Mouse (Mus musculus) kidney, adult 8-10 months (tissue): ENCODE results near the gene Trit1.

ENCODE experiments used
- DNase-seq, 2 experiments: peaks; one replicate each; pipeline ENCODE4 v3.0.0; 2022

Trit1 gene

DNA sequence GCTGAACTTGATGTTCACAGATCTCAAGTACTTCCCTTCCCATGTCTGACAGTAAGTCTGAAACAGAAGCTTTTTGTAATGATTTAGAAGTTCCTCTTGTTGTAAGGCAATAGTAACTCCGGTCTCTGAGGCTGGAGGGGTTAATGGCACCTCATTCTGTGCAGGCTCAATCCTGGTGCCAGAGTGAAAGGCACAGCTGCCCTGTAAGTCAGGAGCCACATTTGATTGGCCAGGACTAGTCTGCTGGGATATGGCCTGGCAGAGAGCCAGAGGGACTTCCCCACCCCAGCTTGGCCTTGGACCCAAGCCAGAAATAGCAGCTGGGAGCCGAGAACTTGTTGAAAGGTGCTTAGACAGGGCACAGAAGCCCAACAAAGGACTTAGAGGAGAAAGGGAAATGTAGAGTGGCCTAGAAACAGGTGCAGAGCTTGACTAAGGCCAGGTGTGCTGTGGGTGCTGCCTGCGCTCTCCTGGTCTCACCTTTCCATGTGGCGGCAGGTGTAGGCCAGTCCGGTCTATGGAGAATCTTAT is 34.3 kb downstream of the Trit1 start:
- peak; percentile 89 to 90 for DNase-seq

DNA sequence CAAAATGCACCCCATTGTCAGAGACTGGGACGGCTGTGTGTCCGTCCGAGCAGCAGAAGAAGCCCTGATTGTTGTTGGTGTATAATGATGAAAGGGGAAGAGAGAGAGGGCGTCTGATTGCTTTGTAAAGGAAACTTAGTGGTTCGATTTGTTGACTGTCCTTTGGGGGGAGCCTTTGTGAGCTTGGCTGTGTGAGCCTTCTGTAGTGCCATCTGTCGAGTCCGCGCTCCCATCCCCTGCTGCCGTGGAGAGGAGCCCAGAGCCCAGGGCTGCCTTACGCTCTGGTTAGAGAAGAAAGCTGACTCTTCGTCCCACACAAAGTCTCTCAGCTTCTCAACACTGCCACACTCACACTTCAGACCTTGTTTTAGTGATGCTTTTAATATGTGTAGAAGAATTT is 36.8 kb downstream of the Trit1 start:
- DNase-seq, result no peak

DNA sequence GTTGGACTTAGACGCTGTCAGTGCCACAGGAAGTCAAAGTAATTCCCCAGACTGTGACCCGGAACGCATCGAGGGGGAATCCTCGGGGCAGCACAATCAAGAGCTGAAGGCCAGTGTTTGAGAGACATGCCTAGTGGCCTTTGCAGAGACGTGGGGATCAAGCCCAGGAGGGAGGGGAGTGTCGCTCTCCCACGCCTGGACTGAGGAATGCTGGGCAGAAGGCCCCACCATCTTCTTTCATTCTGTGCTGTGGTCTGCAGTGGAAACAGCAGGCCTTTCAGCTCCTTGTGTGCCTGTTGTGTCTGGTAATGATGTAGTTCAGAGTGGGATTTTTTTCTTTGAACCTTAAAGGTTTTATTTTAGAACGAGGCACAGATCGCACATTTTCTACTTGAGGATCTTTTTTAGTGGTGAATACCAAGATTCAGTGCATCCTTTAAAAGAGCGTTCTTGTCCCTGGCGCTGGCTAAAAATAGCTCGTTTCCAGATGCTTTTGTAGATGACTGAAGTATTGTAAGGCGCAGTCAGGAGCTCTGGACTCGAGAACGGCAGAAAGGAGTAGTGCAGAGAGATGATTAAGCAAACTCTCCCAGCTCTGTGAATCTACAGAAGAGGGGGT is 37.9 kb downstream of the Trit1 start:
- DNase-seq, result no peak

DNA sequence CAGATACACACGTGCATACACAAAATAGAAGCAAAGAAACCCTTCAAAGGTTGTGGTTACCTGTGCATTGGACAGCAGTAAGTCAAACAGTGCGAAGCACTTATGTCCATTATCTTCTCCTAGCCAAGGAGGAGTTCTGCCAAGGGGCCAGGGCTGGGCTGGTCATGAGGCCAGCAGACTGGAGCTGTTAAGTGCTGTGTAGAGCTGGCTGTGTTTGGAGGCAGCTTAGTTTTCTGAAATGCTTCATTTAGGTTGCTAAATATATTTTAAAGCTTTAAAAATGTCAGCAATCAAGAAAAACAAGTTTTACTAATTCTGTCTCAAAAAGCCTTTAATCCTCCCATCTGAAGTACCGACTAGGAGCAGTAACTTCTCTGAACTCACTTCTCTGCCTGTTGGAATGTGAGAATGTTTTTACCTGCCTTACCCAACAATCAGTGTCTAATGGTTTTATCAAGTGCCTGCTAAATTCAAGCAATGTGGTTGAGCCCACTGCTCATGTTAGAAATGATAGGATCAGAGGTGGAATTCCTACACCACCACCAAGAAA is 40.2 kb downstream of the Trit1 start:
- no peak for DNase-seq

DNA sequence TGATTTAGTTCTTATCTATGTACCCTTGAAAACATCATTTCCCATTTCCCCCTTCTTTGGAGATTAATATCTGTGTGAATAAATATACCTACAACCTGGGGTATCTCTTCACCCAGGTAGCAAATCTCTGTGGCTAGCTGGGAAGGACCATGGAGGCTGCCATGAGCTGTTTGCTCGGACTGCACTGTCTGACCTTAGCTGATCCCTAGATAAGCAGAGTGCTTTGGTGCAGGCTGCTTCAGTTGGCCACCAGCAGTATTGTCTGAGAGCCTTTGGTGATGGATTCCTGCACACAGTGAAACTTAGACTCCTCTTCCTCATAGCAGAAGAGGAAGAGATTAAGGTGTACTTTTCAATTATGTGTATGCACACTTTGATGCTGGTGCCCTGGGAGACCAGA is 41.6 kb downstream of the Trit1 start:
- no peak for DNase-seq

DNA sequence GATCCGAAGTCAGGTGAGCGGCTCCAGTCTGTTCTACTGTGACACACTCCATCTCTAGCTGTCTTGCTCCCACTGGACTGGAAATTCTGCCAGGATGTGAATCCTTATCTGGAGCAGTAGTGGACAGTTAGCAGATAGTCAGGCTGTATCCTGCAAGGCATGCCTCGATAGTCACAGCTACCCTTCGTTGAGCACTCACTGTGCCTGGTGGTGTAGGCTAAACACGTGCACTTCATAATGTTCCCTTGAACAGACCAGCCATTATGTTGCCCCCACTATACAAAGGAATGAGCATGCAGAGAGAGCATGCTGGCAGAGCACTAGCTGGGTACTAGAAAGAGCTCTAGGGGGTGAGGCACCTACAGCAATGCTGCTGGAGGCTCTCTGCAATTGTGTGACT is 45.3 kb downstream of the Trit1 start:
- DNase-seq, result no peak

DNA sequence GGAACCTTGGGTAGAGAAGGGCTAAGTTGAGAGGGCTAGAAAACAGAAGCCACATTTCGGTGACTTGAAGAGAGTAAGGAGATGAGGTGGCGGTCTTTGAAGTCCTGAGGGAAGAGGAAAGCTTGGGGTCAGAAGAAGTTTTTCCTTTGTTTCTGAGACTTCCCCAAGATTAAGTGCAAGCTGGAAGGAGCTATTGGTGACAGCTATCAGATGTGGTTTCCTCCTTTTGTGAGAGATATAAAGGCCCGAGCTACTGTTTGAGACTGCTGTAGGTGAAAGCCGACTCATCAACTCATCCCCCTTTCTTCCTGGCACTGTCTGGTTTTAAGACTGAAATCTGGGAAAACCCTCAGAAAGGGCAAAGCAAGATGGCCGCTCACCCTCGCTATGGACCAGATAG is 52.2 kb downstream of the Trit1 start:
- no peak for DNase-seq

DNA sequence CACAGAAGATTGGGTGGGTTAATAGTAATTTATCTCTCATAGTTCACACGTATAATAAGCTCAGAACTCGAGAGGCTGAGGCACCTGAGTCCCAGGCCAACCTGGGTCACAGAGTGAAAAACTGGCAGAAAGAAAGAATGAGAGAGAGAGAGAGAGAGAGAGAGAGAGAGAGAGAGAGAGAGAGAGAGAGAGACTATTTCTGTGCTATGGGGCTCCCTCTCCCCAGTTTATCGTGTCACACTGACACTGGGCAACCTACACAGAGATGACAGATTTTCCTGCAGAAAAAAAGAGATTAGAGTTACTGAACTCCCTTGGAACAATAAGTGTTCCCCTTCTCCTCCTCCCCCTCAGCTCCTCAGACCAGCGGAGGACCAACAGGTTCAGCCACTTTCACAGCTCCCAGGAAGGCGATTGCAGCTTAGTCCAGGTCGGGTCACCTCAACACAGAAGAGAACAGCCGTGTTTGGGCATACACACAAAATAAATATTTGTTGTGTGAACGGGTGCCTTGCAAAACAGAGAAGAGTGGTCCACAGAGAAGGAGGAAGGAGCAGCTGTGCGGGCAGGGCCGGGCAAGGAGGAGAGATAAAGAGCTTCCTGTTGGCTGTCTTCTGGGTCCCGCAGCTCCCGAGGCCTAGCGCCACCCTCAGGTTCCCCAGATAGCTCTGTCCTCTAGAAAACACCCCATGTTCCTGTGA is 55.0 kb downstream of the Trit1 start:
- DNase-seq, result peak; percentile 13 to 28

DNA sequence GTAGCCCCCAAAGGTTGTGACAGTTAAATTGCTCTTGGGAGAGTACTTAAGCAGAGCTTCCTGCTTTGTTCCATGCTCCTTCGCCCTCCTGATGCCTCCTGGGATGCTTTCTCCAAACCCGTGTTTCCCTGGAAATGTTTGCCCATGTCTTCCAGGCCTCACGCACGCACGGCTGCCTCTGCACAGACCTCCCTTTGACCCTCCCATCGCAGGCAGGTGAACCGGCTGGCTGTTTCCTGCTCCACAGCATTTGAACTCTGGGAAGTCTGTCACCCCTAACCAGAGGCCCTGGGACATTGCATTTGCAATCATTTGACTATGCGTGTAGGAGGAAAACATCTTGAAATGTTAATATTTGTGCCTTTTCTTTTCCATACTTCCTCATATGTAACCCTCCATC is 60.5 kb downstream of the Trit1 start:
- DNase-seq, result no peak

DNA sequence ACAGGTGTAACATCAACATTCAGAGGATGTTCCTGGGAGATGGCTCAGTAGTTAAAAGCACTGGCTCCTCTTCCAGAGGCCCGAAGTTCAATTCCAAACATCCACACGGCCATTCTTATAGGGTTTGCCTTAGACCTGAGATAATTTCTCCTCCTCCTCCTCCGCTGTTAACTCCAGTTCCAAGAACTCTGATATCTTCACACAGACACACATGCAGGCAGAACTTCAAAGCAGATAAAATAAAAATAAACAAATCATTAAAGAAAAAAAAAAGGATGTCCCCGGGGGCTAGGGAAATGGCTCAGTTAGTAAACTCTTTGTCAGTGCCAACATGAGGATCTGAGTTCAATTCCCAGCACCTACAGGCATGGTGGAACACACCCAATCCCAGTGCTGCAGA is 61.8 kb downstream of the Trit1 start:
- no peak for DNase-seq

DNA sequence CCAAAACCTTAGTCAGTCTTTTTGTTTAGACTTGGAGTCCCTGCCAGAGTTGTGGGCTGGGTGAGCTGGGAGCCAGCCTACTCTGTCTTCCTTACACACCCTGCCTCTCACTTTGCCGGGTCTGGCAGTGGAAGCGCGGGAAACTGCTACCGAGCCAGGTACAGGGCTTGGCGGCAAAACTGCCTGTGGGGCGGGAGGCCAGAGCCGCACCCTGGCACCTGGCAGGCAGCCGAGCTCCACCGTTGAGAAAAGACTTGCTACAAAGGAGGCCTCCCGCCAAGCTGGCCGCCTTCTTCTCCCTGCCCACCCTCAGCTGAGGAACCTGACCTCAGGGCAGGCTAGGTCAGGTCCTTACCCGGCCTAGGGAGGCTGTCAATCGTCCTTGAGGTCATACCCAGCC is 64.4 kb downstream of the Trit1 start:
- DNase-seq, result peak; percentile 11 to 21

DNA sequence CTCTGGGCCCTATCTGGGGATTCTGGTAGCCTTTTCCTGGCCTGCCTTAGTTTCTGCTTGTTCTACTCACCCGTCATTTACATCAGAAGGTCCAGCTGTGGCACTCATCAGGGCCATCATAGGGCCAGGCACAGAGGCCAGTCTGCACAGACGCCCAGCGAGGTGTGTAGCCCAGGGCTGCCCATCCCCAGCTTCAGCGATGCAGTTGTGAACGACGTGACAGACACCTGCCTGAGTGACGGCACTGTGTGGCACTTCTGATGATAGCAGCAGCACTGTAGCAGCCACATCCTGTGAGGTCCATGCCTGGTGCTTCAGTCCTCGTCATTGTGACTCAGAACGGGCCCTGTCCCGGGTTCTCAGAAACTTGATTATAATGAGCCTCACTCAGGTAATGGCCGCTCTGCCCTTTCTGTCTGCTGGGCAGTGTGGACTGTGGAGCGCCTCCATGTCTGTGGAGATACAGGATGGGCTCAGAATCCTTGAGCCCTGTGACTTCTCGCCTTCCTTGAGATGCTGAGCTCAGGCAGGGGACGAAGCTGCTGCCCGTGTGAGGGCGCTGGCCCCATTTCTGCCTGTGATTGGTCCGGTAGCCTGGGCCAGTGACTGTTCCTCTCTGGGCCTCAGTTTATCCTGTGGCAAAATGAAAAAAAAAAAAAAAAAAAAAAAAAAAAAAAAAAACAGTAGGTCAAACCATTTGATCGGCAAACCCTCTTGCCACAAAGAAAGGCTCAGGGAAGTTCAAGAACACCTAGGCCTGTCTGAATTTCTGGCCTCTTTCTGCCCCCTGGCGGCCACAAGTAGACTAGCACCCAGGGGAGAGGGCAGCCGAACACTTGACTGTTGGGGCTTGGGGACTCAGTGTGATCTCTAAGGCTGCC is 66.1 kb downstream of the Trit1 start:
- peak; percentile 41 to 61 for DNase-seq

DNA sequence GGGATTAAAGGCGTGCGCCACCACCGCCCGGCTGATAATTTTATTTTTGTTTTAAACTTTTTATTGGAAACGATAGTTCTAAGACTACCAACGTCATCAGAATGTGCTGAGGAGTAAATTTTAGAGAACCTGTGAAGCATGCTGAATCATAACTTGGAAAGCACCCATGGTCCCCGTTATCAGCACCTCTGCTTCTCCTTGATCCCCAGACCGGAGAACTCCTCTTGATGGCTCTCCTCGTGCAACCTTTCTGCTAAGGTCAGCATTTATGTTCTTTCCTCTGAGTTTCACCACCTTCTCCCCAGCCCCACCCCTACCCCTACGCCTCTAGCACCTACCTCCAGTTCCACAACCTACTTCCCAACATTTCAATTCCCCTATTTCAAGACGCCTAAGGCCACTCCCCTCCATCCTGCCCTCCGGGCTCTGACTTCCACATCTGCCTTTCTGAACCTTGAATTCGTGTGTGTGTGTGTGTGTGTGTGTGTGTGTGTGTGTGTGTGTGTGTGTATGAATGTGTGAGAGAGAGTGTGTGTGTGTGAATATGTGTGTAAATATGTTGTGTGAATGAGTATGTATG is 67.0 kb downstream of the Trit1 start:
- DNase-seq, result no peak

DNA sequence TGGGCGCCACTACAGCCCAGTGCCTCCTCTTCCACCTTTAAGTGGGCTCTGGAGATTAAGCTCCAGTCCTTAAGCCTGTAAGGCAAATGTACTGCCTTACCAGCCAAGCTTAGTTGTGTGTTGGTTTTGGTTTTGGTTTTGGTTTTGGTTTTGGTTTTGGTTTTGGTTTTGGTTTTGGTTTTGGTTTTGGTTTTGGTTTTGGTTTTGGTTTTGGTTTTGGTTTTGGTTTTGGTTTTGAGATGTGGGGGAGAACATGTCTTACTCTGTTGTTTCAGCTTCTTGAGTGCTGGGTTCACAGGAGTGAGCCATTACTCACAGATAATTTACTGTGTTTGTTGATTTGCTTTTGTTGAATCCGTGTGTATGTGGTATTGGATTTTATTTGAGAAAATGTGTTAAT is 68.9 kb downstream of the Trit1 start:
- no peak for DNase-seq

DNA sequence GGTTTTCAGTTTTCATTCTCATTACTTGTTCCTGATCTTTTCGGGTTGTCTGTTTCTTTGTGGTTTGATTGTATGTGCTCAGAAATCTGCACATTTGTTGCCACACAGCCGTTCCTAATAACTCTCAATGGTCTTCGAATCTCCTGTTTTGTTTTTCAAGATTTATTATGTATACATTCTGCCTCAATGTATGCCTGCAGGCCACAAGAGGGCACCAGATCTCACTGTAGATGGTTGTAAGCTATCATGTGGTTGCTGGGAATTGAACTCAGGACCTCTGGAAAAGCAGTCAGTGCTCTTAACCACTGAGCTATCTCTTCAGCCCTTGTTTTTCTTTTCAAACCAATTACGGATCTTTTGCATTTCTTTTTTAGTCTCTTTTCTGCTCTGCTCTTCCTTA is 70.0 kb downstream of the Trit1 start:
- no peak for DNase-seq

DNA sequence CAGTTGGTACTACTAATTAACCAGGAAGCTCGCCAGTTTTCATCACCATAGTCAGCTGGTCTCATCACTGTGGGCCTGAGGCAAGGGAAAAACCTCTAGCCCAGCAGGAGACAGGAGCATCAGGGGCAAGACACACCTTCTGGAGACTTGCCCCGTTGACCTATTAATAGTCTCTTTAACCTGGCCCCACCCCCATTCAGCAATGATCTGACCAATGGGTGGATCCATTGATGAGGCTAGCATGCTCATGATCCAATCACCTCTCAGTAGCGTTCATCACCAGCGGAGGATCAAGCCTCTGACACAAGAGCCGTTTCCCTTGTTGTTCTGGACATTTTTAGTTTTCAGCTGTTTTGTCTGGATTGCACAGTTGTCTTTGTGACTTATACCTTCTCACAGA is 76.2 kb downstream of the Trit1 start:
- no peak for DNase-seq

DNA sequence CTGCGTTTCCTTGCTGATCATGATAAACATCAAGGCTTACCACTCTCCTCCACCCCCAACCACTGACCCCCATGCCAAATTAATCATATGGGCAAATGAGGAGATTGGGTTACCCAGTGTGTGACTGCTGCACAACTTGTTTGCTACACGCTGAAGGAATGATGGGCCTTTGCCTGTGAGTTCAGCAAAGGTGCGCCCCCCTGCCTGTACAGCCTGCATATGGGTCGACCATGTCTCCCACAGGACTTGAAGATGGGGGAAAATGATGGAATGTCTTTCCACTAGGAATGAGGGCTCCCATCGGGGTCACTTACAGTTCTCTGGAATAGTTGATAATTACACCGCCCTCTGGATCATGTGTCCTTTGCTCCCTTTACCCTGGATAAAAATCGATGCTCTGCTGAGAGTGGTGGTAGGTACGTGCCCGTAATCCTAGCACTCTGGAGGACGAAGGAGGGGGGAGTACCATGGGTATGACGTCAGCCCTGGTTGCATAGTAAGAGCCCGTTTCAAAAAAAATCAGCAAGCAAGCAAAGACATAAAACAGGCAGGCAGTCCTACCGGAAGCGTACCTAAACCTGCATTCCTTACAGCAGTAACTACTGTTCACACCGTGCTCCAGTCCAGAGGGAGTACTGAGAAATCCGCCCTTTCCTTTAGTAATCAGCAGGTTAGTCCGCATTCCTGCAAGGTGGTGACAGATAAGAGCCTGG is 76.8 kb downstream of the Trit1 start:
- DNase-seq, result no peak

DNA sequence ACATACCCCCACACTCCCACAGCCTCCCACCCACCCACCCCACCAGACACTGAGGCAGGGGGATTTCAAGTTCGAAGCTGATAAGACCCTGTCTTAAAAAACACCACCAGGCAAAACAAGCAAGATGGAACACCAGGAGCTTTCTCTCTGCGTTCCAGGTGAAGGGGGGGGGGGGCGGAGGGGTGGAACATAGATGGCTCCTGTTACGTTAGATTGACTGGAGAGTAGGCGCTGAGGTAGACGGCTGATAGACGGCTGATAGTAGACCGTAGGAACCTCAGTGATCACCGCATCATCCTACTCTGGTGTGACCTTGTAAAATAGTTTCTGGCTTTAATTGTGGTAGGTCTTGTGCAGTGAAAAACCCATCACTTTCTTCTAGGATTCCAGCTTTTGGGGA is 77.5 kb downstream of the Trit1 start:
- no peak for DNase-seq
